Mouse (Mus musculus) skeletal muscle tissue, adult 2 months (tissue): ENCODE measurements around the gene Pp2d1.

Experiments
- DNase-seq: peaks from one replicate; pipeline ENCODE4 v3.0.0-alpha.2; 2012; ENCODE audit warnings: low read depth, low spot score

Gene Pp2d1

DNA sequence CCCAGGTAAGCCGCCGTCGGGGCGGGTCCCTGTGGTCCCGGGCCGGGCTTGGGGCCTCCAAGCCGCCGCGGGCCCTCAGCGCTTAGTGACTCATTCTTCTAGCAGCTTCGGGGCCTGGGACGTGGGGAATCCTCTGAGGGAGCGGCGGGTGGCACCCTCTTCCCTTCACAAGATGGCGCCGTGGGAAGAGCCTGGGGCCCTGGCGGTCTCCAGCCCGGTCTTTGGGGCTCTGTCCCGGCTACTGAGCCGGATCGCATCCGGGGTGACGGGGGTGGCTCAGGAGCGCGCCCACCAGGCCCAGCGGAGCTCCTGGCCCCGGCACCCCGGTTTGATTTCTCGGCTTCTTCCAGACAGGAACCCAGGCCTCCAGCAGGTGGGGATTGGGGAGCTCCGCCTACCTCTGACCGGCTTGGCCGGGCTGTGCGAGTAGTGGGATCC lies 59.6 kb downstream of the Pp2d1 start:
- peak; percentile 20 for DNase-seq

DNA sequence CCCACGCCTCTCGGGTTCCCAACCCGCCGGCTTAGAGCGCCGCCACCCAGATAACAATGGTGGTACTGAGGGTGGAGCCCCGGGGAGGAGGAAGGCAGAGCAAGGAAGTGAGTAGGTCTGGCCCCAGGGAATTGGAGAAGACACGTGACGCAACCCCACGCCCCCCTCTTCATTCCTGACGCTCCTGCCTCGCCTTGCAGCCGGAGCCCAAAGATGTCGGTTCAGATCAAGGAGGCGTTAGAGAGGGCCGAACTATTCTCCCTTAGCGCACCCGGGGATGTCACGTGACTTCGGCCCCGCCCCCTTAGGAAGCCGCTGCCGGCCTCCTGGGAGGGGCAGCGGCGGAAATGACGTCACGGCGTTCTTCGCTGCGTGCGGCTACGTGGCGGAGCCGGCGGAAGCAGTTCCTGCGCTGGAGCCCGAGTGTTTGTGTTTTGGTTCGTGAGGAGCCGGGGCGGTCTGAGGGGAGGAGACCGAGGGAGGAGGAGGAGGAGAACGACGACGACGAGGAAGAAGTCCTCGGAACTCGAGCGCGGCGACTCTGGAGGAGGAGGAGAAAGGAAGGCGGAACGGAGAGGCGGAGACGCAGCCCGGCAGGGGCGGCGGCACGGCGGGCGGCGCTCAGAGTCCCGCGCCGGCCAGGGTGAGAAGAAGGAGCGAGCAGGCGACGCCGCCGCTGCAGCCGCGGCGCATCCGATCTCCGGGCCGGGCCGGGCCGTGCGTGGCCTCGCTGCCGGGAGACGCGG lies 60.2 kb downstream of the Pp2d1 start, which contains the start of gene Rab5a:
Rab5a (plus strand) TSS at position 377 of the 746 bp plus-strand sequence.
- peak; percentile 99 for DNase-seq

DNA sequence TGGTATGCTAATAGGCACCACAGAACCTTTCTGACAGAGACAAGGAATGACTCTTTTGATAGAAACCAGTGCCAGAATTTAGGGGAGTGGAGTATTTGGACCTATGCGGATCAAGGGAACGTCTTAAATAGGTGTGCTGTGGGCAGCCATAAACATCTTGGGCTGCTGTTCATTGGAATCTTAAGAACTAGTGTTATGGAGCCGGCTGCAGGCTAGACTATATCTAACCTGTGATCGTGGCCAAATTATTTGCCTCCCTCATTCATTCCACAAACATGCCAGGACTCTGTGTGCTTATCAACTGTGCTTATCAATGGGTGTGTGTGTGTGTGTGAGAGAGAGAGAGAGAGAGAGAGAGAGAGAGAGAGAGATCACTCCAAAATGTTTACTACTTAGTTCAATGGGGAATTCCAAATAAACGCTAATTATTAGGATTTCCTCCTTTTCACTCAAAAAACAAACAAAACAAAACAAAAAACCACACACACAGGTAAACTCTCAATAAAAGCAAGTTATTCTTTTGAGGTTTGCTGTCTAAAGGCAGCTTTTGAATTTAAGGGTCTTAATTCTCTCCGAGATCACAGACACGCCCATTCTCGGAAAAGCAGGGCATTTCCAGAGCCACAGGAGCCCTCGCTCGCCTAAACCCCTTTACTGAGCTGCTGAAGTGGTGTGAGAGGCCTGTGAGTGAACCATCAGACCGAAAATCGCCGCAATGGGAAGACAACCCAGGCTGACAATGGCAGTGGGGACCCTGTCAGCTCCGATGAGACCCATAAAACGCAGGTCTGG lies 61.0 kb downstream of the Pp2d1 start:
- no peak for DNase-seq

DNA sequence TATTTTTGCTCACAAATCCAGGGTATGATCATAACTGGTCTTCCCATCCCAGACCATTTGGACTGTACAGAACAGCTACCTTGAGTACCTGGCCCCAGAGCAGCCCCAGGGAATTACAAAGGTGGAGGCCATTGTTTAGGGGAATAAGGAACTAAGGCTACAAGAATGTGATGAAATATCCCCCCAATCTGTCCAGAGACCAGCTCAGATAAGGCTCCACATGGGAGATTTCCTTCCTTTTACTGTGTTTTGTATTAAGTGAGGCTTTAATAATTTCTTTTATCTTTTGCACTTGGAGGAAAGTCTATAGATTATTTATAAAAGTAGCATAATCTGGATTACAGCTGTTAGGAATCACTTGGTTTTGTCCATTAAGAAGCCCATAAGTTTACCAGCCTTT lies 70.6 kb downstream of the Pp2d1 start:
- no peak for DNase-seq

DNA sequence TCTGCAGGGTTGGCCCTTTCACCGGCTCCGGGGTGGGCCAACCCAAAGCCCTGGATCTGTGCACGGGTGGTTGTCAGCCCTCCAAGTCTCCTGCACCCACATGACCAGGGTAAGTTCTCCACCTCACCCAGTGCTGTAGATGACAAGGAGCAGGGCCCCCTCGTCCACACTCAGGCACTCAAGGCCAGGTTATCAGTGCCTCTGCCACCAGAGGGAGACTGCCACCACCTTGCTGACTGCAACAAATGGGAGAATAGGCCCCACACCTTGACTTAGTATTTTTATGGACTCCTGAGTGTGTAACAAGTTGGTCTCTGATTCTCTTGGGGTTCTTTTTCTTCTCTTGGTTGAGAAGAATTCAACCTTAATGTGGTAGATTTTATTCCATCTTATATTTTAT lies 73.7 kb downstream of the Pp2d1 start:
- no peak for DNase-seq

DNA sequence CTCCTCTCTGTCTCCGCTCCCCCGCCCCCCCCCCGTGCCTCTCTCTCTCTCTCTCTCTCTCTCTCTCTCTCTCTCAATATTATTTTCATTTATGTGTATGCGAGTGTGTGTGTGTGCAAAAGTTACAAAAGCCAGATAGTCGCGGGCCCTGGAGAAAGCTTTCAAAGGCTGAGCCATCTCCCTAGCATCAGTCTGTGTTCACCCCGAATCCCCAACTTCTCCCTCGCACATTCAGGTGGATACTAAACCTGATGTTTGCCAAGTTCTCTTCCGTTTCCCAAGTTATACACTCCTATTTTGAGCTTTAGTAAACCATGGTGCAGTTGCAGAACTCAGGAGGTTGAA lies 75.8 kb downstream of the Pp2d1 start:
- no peak for DNase-seq

DNA sequence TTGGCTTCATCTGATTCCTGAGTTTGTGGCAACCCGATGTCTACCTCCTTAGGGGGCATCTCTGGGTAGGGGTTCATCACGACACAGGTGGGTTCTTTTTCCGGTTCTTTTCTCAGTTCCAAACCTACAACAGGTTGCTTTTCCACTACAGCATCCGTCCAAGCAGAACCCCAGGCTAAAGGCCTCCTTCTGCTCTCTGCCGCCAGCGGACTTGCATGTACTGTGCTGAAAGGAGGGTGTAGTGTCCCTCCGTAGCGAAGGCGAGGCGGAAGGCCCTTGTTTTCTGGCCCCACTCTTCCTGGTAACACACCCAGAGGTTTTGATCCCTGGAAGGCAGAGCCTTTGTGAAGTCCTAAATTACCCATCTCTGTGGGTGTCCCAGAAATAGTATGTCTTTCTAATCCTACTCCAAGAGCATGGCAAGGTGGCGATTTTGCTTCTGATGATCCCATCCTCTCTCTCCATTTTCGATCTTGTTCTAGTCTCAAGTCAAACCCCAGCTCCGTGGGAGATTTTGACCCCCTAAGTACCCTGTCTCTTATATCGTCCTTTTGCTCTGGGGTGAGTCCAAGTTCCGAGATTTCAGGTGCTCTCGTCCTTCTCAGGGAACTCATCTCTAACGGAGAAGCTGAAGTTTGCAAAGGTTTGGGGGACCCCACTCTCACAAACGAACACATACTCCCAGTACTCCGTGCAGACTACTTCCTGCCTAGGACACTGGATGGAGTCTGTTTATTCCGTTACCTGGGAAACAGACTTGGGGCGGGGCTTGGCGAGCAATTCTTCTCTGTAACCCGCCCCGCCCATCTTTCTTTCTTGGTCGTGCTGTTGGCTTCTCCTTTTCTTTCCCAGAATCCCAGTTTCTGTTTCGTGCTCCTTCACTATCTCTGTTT lies 76.4 kb downstream of the Pp2d1 start, which contains the start of gene Efhb:
Efhb (minus strand) TSS at position 719 of the 893 bp plus-strand sequence.
- DNase-seq: peak; percentile 74
